8 mouse cellular contexts compared by ENCODE assay signal in genomic region chr17:27565163-27565941, GRCm38 (mm10). TPM values are rescaled to one million over a fixed set of nuclear protein-coding genes. Genes with fewer than 3 reads are reported as not detected.
DNase-seq lines count a peak whose midpoint lies in the region; ATAC-seq and TF ChIP-seq lines count a peak whose summit lies in the region.

Gene AI413582 (minus strand): TSS chr17:27565756.

- H3K27me3 ChIP-seq in embryonic facial prominence, embryonic 15.5 days: no peaks in the 10 kb centered on the region
- no peaks in the 10 kb centered on the region for H3K27me3 ChIP-seq in kidney, embryonic 14.5 days (ENCODE audit: control insufficient read depth, insufficient read depth, low read length)
- H3K27me3 ChIP-seq in limb, embryonic 14.5 days (ENCODE audit: control insufficient read depth, insufficient read depth, low read length): no peaks in the 10 kb centered on the region
- H3K27me3 ChIP-seq in midbrain, embryonic 16.5 days (ENCODE audit: control insufficient read depth, insufficient read depth, low read depth, low read length): no peaks in the 10 kb centered on the region
- no peaks in the 10 kb centered on the region for H3K27me3 ChIP-seq in spleen, adult 2 months (ENCODE audit: control insufficient read depth, insufficient read depth, low read length)

- no peaks in the 10 kb centered on the region for H3K9me3 ChIP-seq in embryonic facial prominence, embryonic 15.5 days (replicated peaks)
- H3K9me3 ChIP-seq in kidney, embryonic 14.5 days (ENCODE audit: control insufficient read depth, low read length): no peaks in the 10 kb centered on the region
- H3K9me3 ChIP-seq in limb, embryonic 14.5 days (ENCODE audit: control insufficient read depth, low read length): no peaks in the 10 kb centered on the region
- H3K9me3 ChIP-seq in midbrain, embryonic 16.5 days (replicated peaks; ENCODE audit: control insufficient read depth, low read length, poor library complexity, severe bottlenecking): no peaks in the 10 kb centered on the region

- H3K4me2 ChIP-seq in embryonic facial prominence, embryonic 15.5 days (replicated peaks): peak within 1 kb of the TSS; percentile 83
- peak within 1 kb of the TSS; percentile 88 for H3K4me2 ChIP-seq in kidney, embryonic 14.5 days (replicated peaks; ENCODE audit: low read depth, low read length)
- H3K4me2 ChIP-seq in limb, embryonic 14.5 days (replicated peaks; ENCODE audit: low read depth, low read length, severe bottlenecking): peak within 1 kb of the TSS; percentile 95
- H3K4me2 ChIP-seq in midbrain, embryonic 16.5 days (ENCODE audit: low read length): peak within 1 kb of the TSS; percentile 89

- H3K4me3 ChIP-seq in bone marrow macrophage, adult 2 months (ENCODE audit: insufficient read depth, low read length): peak within 1 kb of the TSS; percentile 77
- H3K4me3 ChIP-seq in embryonic facial prominence, embryonic 15.5 days (replicated peaks): peak within 1 kb of the TSS; percentile 65
- peak within 1 kb of the TSS; percentile 58 for H3K4me3 ChIP-seq in kidney, embryonic 14.5 days (ENCODE audit: low read length)
- peak within 1 kb of the TSS; percentile 69 for H3K4me3 ChIP-seq in limb, embryonic 14.5 days (replicated peaks; ENCODE audit: low read length)
- H3K4me3 ChIP-seq in midbrain, embryonic 16.5 days (ENCODE audit: low read depth, low read length): peak within 1 kb of the TSS; percentile 57
- peak within 1 kb of the TSS; percentile 75 for H3K4me3 ChIP-seq in spleen, adult 2 months (ENCODE audit: extremely low read depth, insufficient read depth, insufficient read length)

- peak within 1 kb of the TSS; percentile 75 for H3K27ac ChIP-seq in bone marrow macrophage, adult 2 months (ENCODE audit: insufficient read depth, low read depth, low read length)
- H3K27ac ChIP-seq in embryonic facial prominence, embryonic 15.5 days (replicated peaks): 0 out of 2 replicates have a peak within 1 kb of the TSS, but pooled peaks have one; percentile 18
- H3K27ac ChIP-seq in kidney, embryonic 14.5 days (ENCODE audit: low read depth, low read length): peak within 1 kb of the TSS; percentile 20; the same call in 1 of the 2 replicates
- H3K27ac ChIP-seq in limb, embryonic 14.5 days (replicated peaks; ENCODE audit: low read depth, low read length): no peak within 1 kb of the TSS
- H3K27ac ChIP-seq in midbrain, embryonic 16.5 days (ENCODE audit: low read length): peak within 1 kb of the TSS; percentile 65
- H3K27ac ChIP-seq in spleen, adult 2 months (ENCODE audit: insufficient read depth, low read length): peak within 1 kb of the TSS; percentile 69

- whole genome bisulfite sequencing in embryonic facial prominence, embryonic 15.5 days: under 1% methylated on average over 58 of the region's 58 CpGs
- under 1% methylated on average over 40 of the region's 58 CpGs for WGBS in kidney, embryonic 14.5 days
- WGBS in limb, embryonic 14.5 days: under 1% methylated on average over 55 of the region's 58 CpGs
- under 1% methylated on average over 56 of the region's 58 CpGs for WGBS in midbrain, embryonic 16.5 days
- WGBS in spleen, adult 2 months: under 1% methylated on average over 54 of the region's 58 CpGs

- peak; percentile 90 for ATAC-seq in embryonic facial prominence, embryonic 15.5 days (ENCODE audit: insufficient number of reproducible peaks, low FRiP score, low TSS enrichment, low read depth)
- ATAC-seq in kidney, embryonic 14.5 days (ENCODE audit: low FRiP score, low TSS enrichment): peak; percentile 92
- ATAC-seq in limb, embryonic 14.5 days (ENCODE audit: low FRiP score, low read depth): peak; percentile 90
- peak; percentile 95 for ATAC-seq in midbrain, embryonic 16.5 days

- no peak for TF ChIP-seq CTCF in bone marrow macrophage, adult 2 months (IDR thresholded peaks at IDR 0.05; ENCODE audit: low read depth, low read length)
- peak; percentile 92 for TF ChIP-seq CTCF in spleen, adult 2 months (IDR thresholded peaks at IDR 0.05; ENCODE audit: extremely low read depth, insufficient read depth, insufficient read length, insufficient replicate concordance)

- H3K36me3 ChIP-seq in embryonic facial prominence, embryonic 15.5 days: peaks cover 3% of the 10 kb centered on the region; the same call in 1 of the 2 replicates
- peaks cover 18% of the 10 kb centered on the region; the same call in 1 of the 2 replicates for H3K36me3 ChIP-seq in kidney, embryonic 14.5 days (ENCODE audit: control insufficient read depth, insufficient read depth, low read length)
- H3K36me3 ChIP-seq in limb, embryonic 14.5 days (ENCODE audit: control insufficient read depth, insufficient read depth, low read length): peaks cover 9% of the 10 kb centered on the region
- H3K36me3 ChIP-seq in midbrain, embryonic 16.5 days (ENCODE audit: control insufficient read depth, insufficient read depth, low read length): peaks cover 4% of the 10 kb centered on the region
- H3K36me3 ChIP-seq in spleen, adult 2 months (ENCODE audit: control insufficient read depth, insufficient read depth, low read length): peaks cover 10% of the 10 kb centered on the region

- peak within 1 kb of the TSS; percentile 69 for H3K9ac ChIP-seq in embryonic facial prominence, embryonic 15.5 days
- H3K9ac ChIP-seq in kidney, embryonic 14.5 days (ENCODE audit: low read depth, low read length): peak within 1 kb of the TSS; percentile 56
- H3K9ac ChIP-seq in limb, embryonic 14.5 days (ENCODE audit: low read depth, low read length, severe bottlenecking): peak within 1 kb of the TSS; percentile 64
- peak within 1 kb of the TSS; percentile 77 for H3K9ac ChIP-seq in midbrain, embryonic 16.5 days (ENCODE audit: low read depth, low read length)

- no peak for TF ChIP-seq POLR2A in bone marrow macrophage, adult 2 months (IDR thresholded peaks at IDR 0.05; ENCODE audit: borderline replicate concordance, low read depth, low read length)
- TF ChIP-seq POLR2A in limb, embryonic 14.5 days (IDR thresholded peaks at IDR 0.05; ENCODE audit: borderline replicate concordance, extremely low read depth, insufficient read depth, insufficient read length): 0 out of 2 replicates have a peak, but pooled peaks have one; percentile 19
- TF ChIP-seq POLR2A in spleen, adult 2 months (IDR thresholded peaks at IDR 0.05; ENCODE audit: low read depth, low read length): peak; percentile 56

- peak; percentile 95 for DNase-seq in A20 (ENCODE audit: low read depth, low spot score)
- DNase-seq in heart, adult 9 months (ENCODE audit: low spot score in 2 of 2): peak; percentile 95 to 96
- DNase-seq in limb, embryonic 14.5 days (ENCODE audit: low spot score): peak; percentile 92
- peak; percentile 84 to 92 for DNase-seq in spleen, adult 2 months (ENCODE audit: low read depth in 1 of 2, low spot score in 2 of 2)

- H3K4me1 ChIP-seq in bone marrow macrophage, adult 2 months (ENCODE audit: control insufficient read depth, insufficient read depth, low read length): peaks cover 46% of the 10 kb centered on the region
- peaks cover 27% of the 10 kb centered on the region for H3K4me1 ChIP-seq in embryonic facial prominence, embryonic 15.5 days
- peaks cover 8% of the 10 kb centered on the region for H3K4me1 ChIP-seq in kidney, embryonic 14.5 days (ENCODE audit: control insufficient read depth, insufficient read depth, low read length)
- H3K4me1 ChIP-seq in limb, embryonic 14.5 days (ENCODE audit: control insufficient read depth, insufficient read depth, low read length): 0 out of 2 replicates have a peak, but pooled peaks cover 7% of the 10 kb centered on the region
- peaks cover 15% of the 10 kb centered on the region for H3K4me1 ChIP-seq in midbrain, embryonic 16.5 days (ENCODE audit: control insufficient read depth, insufficient read depth, low read length)
- H3K4me1 ChIP-seq in spleen, adult 2 months (ENCODE audit: control insufficient read depth, insufficient read depth, insufficient read length): peaks cover 9% of the 10 kb centered on the region; the same call in 1 of the 2 replicates

RNA-seq across cellular contexts. Expression of gene AI413582, which starts in this region (rescaled TPM):
- polyA plus RNA-seq in bone marrow macrophage, adult 2 months (2012; ENCODE audit: insufficient read depth, insufficient read length, missing spikeins): 76.7 and 85.6 TPM in 2 replicates
- polyA plus RNA-seq in embryonic facial prominence, embryonic 15.5 days (2015; fragmentation: Nextera tagmentation; extraction: Ambion mirVana): 32.5 and 35.3 TPM in 2 replicates
- 17.4 and 22.3 TPM in 2 replicates for polyA plus RNA-seq in kidney, embryonic 14.5 days (2014; fragmentation: Nextera tagmentation; extraction: Ambion mirVana)
- 24.1 and 28.0 TPM in 2 replicates for polyA plus RNA-seq in limb, embryonic 14.5 days (2012; rRNA removed)
- 31.4 and 31.9 TPM in 2 replicates for polyA plus RNA-seq in limb, embryonic 14.5 days (2014; fragmentation: Nextera tagmentation; extraction: Ambion mirVana)
- 55.4 and 65.8 TPM in 2 replicates for polyA plus RNA-seq in midbrain, embryonic 16.5 days (2015; fragmentation: Nextera tagmentation; extraction: Ambion mirVana)
- polyA plus RNA-seq in spleen, adult 2 months (2012; rRNA removed): 72.6 and 89.9 TPM in 2 replicates
